Mouse (Mus musculus) myocyte (in vitro differentiated cells): ENCODE measurements around the gene Fahd1. TPM values are rescaled to one million over a fixed set of nuclear protein-coding genes. Genes with fewer than 3 reads are reported as not detected.
A peak's percentile ranks its signal among the peaks of the same experiment; 100 is the strongest.

Experiments
- H3K27me3 ChIP-seq: one replicate; pipeline ENCODE4 v1.6.1; 2011; ENCODE audit not compliant: control insufficient read depth, insufficient read depth, insufficient read length
- H3K36me3 ChIP-seq: one replicate; pipeline ENCODE4 v1.6.1; 2011; ENCODE audit not compliant: control insufficient read depth, insufficient read depth
- H3K4me2 ChIP-seq: one replicate; pipeline ENCODE4 v1.6.1; 2011; ENCODE audit warnings: low read depth, control low read depth
- H3K4me3 ChIP-seq: one replicate; pipeline ENCODE4 v1.5.1; 2011; ENCODE audit warnings: mild to moderate bottlenecking, control low read depth, moderate library complexity
- H3K79me2 ChIP-seq: one replicate; pipeline ENCODE4 v1.6.1; 2011; ENCODE audit not compliant: control insufficient read depth, insufficient read depth
- H3ac ChIP-seq: one replicate; pipeline ENCODE4 v1.6.1; 2011; ENCODE audit not compliant: control insufficient read depth, insufficient read length
- CEBPB ChIP-seq: IDR thresholded peaks from 2 replicates; pipeline ENCODE4 v1.6.1; 2011; ENCODE audit warnings: mild to moderate bottlenecking, moderate library complexity; ENCODE audit not compliant: poor library complexity, insufficient read depth, severe bottlenecking
- E2F4 ChIP-seq: IDR thresholded peaks from one replicate; pipeline ENCODE4 v1.6.1; 2011; ENCODE audit warnings: mild to moderate bottlenecking, control low read depth, moderate library complexity; ENCODE audit not compliant: insufficient read depth
- MAX ChIP-seq: IDR thresholded peaks from one replicate; pipeline ENCODE4 v1.6.1; 2011; ENCODE audit warnings: low read depth, mild to moderate bottlenecking, control low read depth
- MYOD1 ChIP-seq, 3 experiments: IDR thresholded peaks; one replicate each; pipeline ENCODE4 v1.6.1; 2011; ENCODE audit warnings: control low read depth in 2 of 3, low read depth in 2 of 3, mild to moderate bottlenecking in 2 of 3, moderate library complexity in 1 of 3; ENCODE audit not compliant: insufficient read length in 2 of 3, control insufficient read depth in 1 of 3
- MYOG ChIP-seq, 3 experiments: IDR thresholded peaks; one replicate each; pipeline ENCODE4 v1.6.1; 2011; ENCODE audit warnings: control low read depth in 2 of 3, low read depth in 2 of 3, mild to moderate bottlenecking in 2 of 3; ENCODE audit not compliant: insufficient read length in 2 of 3, control insufficient read depth in 1 of 3, insufficient read depth in 1 of 3
- POLR2A ChIP-seq: IDR thresholded peaks from one replicate; pipeline ENCODE4 v1.6.1; 2011; ENCODE audit warnings: low read depth, mild to moderate bottlenecking, control low read depth, moderate library complexity; ENCODE audit not compliant: insufficient read length
- POLR2AphosphoS2 ChIP-seq: IDR thresholded peaks from one replicate; pipeline ENCODE4 v1.6.1; 2011; ENCODE audit warnings: low read depth, control low read depth; ENCODE audit not compliant: insufficient read length
- REST ChIP-seq: IDR thresholded peaks from one replicate; pipeline ENCODE4 v1.6.1; 2011; ENCODE audit warnings: mild to moderate bottlenecking, control low read depth, moderate library complexity; ENCODE audit not compliant: insufficient read depth, insufficient read length
- SRF ChIP-seq: IDR thresholded peaks from one replicate; pipeline ENCODE4 v1.6.1; 2011; ENCODE audit warnings: low read depth; ENCODE audit not compliant: control insufficient read depth, insufficient read length
- TCF12 ChIP-seq: IDR thresholded peaks from one replicate; pipeline ENCODE4 v1.6.1; 2011; ENCODE audit warnings: mild to moderate bottlenecking, control low read depth; ENCODE audit not compliant: poor library complexity, insufficient read depth, severe bottlenecking
- TCF3 ChIP-seq: IDR thresholded peaks from one replicate; pipeline ENCODE4 v1.6.1; 2011; ENCODE audit warnings: low read depth, control low read depth; ENCODE audit not compliant: insufficient read length
- USF1 ChIP-seq: IDR thresholded peaks from one replicate; pipeline ENCODE4 v1.6.1; 2011; ENCODE audit warnings: low read depth, mild to moderate bottlenecking, control low read depth, moderate library complexity
- polyA plus RNA-seq: library from polyadenylated mRNA; unstranded; fragments of >200 nt; fragmentation: generic; extraction: Trizol; gene quantifications from one replicate; pipeline ENCODE4 v1.2.1, GENCODE M21; 2012; ENCODE audit warnings: missing spikeins

Gene Fahd1
- polyA plus RNA-seq, 1 experiment, result 9.5 TPM

DNA sequence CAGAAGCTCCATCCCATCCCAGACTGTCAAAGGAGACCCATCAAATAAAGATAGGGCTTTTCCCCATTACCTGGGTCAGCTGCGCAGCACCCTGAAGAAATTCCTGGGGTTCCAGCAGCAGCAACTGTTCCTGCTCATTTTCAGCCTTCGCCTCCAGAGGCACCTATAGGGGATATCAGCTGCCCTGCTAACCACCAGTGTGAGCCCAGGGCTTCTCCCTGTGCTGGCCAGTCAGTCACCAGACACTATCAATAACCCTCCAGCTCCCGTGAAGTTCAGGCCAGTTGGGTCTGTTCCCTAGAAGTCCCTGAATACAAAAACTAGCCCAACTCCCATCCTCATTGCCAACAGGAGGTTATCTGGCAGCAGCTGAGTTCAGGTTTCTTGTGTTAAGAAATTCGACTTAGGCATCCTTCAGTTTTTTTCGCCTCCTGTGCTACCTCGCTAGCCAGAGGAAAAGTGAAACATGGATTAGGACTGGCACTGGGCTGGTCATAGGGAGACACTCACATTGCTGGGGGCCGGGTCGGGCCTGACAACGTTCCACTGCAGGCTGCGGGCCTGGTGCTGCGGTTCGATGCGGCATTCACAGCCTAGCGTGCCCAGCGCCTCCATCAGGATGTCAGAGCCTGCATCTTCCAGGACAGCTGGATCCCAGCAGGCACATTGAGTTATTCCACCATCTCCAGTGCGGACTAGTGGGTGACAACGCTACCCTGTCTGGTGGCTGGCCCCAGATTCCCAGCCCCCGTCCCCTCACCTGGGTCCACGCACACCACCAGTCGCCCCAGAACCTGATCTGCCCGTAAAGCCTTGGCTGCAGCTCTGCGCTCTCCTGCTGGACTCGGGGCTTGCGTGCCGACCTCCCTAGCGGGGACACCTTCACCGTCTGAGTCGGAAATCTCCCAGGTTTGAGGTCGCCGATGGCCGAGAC, 44.2 kb upstream of the Fahd1 start:
- Histone ChIP-seq H3K4me2 (peak overlapping the region; percentile 94), H3K36me3 (peaks cover 5% of the 10 kb centered on the region), H3K79me2 (peaks cover 12% of the 10 kb centered on the region), H3ac (peak overlapping the region; percentile 82), H3K27me3 (no peaks in the 10 kb centered on the region), H3K4me3 (peak overlapping the region; percentile 97)
- TF ChIP-seq MYOD1 (IDR thresholded peaks at IDR 0.05; ENCODE audit: control insufficient read depth in 1 of 3, insufficient read length in 2 of 3, low read depth in 2 of 3) (peak in 1 of 3 experiments; percentile 6), POLR2AphosphoS2 (no peak)

DNA sequence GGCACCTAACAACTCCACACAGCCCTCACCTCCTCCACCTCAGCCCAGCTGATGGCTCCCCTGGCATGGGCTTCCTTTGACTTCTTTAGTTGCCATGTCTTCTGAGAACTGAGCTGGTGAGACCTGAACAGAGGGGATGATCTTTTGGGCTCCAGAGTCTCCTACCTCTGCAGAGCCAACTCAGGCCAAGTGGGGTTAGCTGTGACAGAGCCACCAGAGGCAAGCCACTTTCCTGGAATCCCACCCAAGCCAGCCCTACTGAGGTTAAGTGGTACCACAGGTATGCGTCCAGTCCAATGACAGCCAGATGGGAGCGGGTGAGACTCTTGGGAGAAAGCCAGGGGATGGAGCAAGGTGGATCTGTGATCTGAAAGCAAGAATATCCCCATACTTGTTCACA, 43.1 kb upstream of the Fahd1 start:
- H3K36me3 ChIP-seq, result peaks cover 5% of the 10 kb centered on the region
- H3K4me3 ChIP-seq, result peak overlapping the region; percentile 97
- H3K4me2 ChIP-seq, result no peak overlapping the region
- no peak overlapping the region for H3ac ChIP-seq
- no peak for TF ChIP-seq REST
- TF ChIP-seq MAX, result no peak
- no peak for TF ChIP-seq USF1
- TF ChIP-seq POLR2A, result no peak
- TF ChIP-seq MYOG (IDR thresholded peaks at IDR 0.05; ENCODE audit: control insufficient read depth in 1 of 3, insufficient read depth in 1 of 3, insufficient read length in 2 of 3, low read depth in 2 of 3), result no peak
- no peak for TF ChIP-seq SRF
- TF ChIP-seq POLR2AphosphoS2, result no peak
- no peak for TF ChIP-seq TCF3
- no peak for TF ChIP-seq E2F4
- no peak for TF ChIP-seq TCF12
- TF ChIP-seq MYOD1 (IDR thresholded peaks at IDR 0.05; ENCODE audit: control insufficient read depth in 1 of 3, insufficient read length in 2 of 3, low read depth in 2 of 3), result no peak
- TF ChIP-seq CEBPB, result no peak
- H3K79me2 ChIP-seq, result peaks cover 12% of the 10 kb centered on the region
- no peaks in the 10 kb centered on the region for H3K27me3 ChIP-seq

- Histone ChIP-seq H3K79me2 (peaks cover 12% of the 10 kb centered on the region), H3K36me3 (peaks cover 5% of the 10 kb centered on the region), H3K27me3 (no peaks in the 10 kb centered on the region), H3K4me2 (no peak overlapping the region), H3K4me3 (no peak overlapping the region), H3ac (no peak overlapping the region)
- TF ChIP-seq REST, result no peak
- peak; percentile 27 for TF ChIP-seq POLR2AphosphoS2
- TF ChIP-seq TCF12, result no peak
These were observed 42.6 kb upstream of the Fahd1 start for GRCm38 (mm10) chr17:24892785-24893184.

DNA sequence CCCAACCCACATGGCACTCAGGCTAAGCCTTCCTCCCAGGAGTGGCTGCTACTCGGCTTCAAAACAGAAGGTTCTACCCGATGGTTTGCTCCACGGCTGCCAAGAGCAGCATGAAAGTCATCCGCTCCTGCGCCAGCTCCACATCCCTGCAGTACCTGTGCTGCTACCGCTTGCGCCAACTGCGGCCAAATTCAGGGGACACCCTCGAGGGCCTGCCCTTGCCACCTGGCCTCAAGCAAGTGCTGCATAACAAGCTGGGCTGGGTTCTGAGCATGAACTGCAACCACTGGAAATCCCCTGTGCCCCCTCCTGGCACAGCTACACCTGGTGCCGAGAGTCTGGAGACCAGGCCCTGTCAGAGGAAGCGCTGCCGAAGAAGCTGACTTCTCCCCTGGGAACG, 41.2 kb upstream of the Fahd1 start:
- Histone ChIP-seq H3K79me2 (peaks cover 18% of the 10 kb centered on the region), H3ac (no peak overlapping the region), H3K4me3 (no peak overlapping the region), H3K27me3 (no peaks in the 10 kb centered on the region), H3K4me2 (no peak overlapping the region), H3K36me3 (peaks cover 5% of the 10 kb centered on the region)
- TF ChIP-seq POLR2AphosphoS2 (no peak), TCF3 (no peak)

DNA sequence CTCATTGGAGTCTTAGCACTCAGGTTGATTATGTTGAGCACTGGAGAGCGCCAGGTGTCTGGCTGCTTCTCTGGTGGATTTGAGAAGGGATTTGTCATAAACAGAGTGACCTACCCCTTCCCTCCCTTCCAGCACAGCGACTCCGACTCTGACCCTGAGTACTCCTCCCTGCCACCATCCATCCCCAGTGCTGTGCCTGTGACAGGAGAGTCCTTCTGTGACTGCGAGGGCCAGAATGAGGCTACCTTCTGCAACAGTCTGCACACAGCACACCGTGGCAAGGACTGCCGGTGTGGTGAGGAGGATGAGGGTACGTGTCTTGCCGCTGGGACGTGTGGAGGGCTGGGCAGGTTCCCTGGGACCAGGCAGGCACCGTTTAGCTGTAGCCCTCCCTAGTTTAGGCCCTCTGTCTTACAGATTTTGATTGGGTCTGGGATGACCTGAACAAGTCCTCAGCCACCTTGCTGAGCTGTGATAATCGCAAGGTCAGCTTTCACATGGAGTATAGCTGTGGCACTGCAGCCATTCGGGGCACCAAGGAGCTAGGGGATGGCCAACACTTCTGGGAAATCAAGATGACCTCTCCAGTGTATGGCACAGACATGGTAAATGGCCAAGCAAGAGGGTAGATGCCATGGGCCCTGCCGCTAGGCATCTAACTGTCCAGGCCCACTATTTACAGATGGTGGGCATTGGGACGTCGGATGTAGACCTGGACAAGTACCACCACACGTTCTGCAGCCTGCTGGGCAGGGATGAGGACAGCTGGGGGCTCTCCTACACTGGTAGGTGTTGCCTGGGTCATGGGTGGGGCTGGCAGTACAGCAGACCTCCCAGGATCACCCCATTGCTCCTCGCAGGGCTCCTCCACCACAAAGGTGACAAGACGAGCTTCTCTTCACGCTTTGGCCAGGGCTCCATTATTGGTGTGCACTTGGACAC, 40.3 kb upstream of the Fahd1 start:
- Histone ChIP-seq H3K27me3 (no peaks in the 10 kb centered on the region), H3K36me3 (peaks cover 5% of the 10 kb centered on the region), H3ac (no peak overlapping the region), H3K4me3 (no peak overlapping the region), H3K79me2 (peaks cover 18% of the 10 kb centered on the region), H3K4me2 (no peak overlapping the region)
- no peak for TF ChIP-seq REST
- no peak for TF ChIP-seq MAX
- no peak for TF ChIP-seq MYOG (IDR thresholded peaks at IDR 0.05; ENCODE audit: control insufficient read depth in 1 of 3, insufficient read depth in 1 of 3, insufficient read length in 2 of 3, low read depth in 2 of 3)
- TF ChIP-seq POLR2A, result peak; percentile 34
- peak; percentile 86 for TF ChIP-seq POLR2AphosphoS2
